Mouse (Mus musculus): ENCODE measurements around the gene Ncstn.

Gene Ncstn

GRCm38 (mm10) chr1:172016660-172017516, 65.7 kb downstream of the Ncstn start:
- in situ Hi-C loops (cut with MboI; ENCODE audit: low pct_unique_long_range_greater_than_20kb in 1 of 2, low sequenced_read_pairs in 2 of 2, unreplicated experiment in 1 of 2), result no loop called here

- in situ Hi-C loops (cut with MboI; ENCODE audit: low pct_unique_long_range_greater_than_20kb in 1 of 2, low sequenced_read_pairs in 2 of 2, unreplicated experiment in 1 of 2), result no loop called here
These were observed 66.6 kb downstream of the Ncstn start for GRCm38 (mm10) chr1:172016031-172016430.
